Mouse (Mus musculus) heart, postnatal 14 days (tissue): ENCODE results near the gene Per1. TPM values are rescaled to one million over a fixed set of nuclear protein-coding genes. Genes with fewer than 3 reads are reported as not detected.

Experiments used
- DNase-seq, 2 experiments: peaks; one replicate each; pipeline ENCODE4 v3.0.0; 2021 to 2022
- intact Hi-C: fragments of 180-260 bp; cut with DNase I; formaldehyde crosslinking; loops from one replicate; pipeline ENCODE4 v1.15.1; 2025
- total RNA-seq, 2 experiments: library from RNA; stranded (reverse); gene quantifications; 2 replicates each; pipeline ENCODE4 v1.2.3; 2021

Per1 gene
- total RNA-seq, 2 experiments from 2014 or later: 100 to 103 TPM

DNA sequence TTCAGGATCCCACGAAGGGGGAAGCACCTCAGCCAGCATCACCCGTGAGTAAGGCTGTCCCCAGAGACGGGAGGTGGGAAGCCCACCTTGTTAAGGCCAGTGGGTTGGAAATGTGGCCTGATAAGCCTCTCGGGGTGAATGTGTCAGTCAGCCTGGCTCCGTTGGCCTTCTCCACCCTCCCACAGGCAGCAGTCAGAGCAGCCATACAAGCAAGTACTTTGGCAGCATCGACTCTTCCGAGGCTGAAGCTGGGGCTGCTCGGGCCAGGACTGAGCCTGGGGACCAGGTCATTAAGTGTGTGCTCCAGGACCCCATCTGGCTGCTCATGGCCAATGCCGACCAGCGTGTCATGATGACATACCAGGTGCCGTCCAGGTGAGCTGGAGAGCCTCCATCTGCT, 12.7 kb downstream of the Per1 start:
- intact Hi-C loops: loop anchor here (10.0 kb wide), 1 partner anchor 807 kb away; the partner anchor contains the start of gene Gps2

DNA sequence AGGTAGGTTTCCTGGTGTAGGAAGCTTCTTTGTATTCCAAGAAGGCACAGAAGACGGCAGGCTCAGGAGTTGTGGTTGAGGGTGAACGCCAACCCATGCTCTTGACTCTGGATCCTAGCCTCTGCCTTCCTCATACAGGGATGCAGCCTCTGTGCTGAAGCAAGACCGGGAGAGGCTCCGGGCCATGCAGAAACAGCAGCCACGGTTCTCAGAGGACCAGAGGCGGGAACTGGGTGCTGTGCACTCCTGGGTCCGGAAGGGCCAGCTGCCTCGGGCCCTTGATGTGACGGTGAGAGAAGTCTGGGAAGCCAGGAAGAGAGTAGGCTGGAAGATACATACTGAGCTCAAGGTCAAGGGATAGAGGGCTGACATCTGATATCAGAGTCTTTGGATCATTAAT, 13.2 kb downstream of the Per1 start:
- DNase-seq: no peak
- intact Hi-C loops: loop anchor here (10.0 kb wide), 1 partner anchor 807 kb away; the partner anchor contains the start of gene Gps2

More for the DNA sequence above, 12.7 kb downstream of the Per1 start:
- no peak for DNase-seq

DNA sequence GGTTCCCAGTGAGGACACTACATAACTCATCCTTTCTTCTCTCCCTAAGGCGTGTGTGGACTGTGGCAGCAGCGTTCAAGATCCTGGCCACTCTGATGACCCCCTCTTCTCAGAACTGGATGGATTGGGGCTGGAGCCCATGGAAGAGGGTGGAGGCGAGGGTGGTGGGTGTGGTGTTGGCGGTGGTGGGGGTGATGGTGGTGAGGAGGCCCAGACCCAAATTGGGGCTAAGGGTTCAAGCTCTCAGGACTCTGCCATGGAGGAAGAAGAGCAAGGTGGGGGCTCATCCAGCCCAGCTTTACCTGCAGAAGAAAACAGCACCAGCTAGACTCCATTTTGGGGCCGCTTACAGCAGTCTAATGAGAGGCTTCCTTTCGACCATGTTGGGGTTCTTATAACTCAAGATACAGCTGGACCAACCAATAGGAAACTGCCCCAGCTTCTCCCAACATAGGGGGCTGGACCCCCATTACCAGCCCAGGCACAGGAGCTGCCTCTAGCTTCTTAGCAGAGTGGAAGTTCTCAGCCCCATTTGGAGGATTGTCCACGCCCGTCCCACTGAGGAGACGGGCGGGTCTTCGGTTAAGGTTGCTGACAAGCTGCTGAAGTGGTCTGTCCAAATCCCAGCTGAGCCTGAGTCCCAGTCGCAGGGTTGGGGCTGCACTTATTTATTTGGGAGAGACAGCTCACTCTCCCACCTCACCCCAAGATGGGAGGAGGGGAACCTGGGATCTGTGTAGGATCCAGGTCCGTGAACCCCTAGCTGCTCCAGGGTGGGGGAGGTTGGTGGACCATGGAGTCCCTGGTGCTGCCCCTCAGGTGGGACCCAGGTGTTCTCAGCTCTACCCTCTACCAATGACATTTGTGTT, 14.2 kb downstream of the Per1 start:
- DNase-seq: no peak
- intact Hi-C loops: loop anchor here (1.0 to 10.0 kb wide), 2 partner anchors 8 to 806 kb away; partner anchors contain the start of gene Gps2

DNA sequence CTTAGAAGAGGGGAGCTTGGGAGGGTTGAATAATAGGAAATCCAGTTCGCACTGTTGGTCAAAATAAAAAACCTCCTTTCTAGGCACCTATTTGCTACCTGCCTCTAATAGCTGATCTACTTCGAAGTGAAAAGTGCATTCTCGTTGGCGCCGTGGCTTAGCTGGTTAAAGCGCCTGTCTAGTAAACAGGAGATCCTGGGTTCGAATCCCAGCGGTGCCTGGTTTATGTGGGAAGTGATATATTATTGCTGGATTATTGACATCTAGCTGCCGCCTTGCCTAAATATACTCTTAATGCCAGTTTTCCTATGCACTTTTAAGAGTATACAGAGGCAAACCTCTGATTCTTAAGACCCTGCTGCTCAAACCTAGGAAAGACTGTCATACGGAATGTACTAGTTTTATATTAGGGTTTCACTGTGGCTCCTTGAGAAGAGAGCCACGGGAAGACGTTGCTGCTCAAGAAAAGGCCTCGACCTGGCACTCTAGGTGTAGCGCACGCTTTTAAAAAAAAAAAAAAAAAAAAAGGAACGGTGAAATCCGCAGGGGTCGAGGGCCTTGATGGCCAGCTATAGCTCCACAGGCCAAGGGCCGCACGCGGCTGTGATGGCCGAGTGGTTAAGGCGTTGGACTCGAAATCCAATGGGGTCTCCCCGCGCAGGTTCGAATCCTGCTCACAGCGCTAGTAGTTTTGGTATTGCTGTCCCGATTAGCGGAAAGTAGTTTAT, 15.5 kb downstream of the Per1 start:
- intact Hi-C loops: no loop called here

DNA sequence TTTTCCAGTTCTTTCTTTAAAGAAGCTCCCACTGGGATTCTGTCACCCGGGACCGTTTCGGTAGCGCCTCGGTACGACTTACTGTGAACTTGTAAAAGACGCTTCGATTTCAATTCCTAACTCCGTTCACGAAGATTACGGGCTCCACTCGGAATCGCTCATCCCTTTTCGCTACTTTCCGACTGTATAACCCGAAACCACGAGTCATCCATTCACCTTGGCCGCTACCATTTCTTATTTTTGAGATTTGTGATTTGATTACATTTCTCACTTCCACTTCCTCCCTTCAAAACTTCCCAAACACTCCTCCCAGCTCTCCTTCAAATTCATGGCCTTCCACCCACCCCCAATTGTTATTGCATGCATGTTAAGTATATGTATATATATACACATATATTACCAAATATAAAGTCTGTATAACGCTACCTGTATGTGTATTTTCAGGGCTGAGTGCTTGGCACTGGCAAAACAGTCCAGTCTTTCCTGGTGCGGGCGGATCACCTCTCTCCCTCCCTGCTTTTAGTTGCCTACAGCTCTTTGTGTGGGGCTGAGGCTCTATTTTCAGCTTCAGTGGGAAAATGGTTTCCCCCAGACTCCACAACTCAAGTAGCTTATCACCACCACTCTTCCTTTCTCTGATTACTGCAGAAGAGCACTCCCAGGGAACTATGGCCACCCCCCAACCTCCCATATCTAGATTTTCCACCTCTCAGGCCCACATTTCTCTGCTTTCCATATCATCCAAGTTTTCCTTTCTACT, 16.2 kb downstream of the Per1 start:
- intact Hi-C loops: no loop called here
- DNase-seq: no peak

More for the DNA sequence above, 15.5 kb downstream of the Per1 start:
- DNase-seq: peak; percentile 90 to 98

DNA sequence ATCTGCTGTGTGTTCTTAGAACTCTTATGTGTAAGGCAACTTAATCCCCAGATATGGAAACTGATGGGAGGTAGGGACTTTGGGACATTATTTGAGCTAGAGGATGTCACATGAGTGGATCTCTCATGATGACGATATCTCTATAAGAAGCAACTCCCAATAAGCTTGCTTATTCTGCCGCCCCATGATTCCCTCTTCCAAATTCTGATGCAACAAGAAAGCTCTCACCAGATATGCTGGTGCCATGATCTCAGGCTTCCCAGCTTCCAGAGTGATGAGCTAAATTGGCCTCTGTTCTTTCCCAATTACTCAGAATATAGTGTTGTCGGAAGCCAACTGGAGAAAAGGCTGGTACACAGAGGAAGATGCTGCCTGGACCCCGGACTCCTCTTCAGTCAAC, 16.8 kb downstream of the Per1 start:
- intact Hi-C loops: no loop called here
- no peak for DNase-seq

DNA sequence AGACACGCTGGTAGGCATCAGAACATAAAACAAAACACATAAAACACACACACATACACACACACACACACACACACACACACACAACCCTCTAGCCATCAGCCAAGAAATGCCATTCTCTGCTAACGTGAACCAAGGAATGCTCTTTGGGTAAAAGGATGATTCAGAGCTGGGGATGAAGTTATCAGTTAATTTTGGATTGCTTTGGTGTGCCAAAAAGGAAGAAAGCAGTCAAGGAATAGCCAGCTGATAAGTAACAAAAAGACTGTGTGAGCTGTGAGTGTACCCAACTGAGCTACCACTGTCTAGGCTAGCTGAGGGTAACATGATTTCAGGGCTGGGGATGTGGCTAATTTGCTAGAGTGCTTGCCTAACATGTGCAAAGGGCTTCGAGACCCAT, 19.0 kb downstream of the Per1 start:
- DNase-seq: no peak
- intact Hi-C loops: no loop called here

DNA sequence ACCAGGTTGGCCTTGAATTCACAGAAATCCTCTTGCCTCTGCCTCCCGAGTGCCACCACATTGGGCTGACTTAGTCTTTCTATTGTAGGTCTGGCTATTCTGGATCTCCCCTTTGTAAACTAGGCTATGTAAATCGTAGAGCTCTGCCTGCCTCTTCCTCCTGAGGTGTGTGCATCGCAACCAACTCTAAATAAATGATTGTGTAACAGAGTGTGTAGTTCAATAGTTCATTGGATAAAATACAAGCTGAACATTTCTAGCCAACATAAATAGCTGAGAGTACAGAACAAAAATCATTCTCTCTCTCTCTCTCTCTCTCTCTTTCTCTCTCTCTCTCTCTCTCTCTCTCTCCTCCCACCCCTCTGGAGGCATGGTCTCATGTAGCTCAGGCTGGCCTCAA, 19.6 kb downstream of the Per1 start:
- intact Hi-C loops: no loop called here
- DNase-seq: no peak

DNA sequence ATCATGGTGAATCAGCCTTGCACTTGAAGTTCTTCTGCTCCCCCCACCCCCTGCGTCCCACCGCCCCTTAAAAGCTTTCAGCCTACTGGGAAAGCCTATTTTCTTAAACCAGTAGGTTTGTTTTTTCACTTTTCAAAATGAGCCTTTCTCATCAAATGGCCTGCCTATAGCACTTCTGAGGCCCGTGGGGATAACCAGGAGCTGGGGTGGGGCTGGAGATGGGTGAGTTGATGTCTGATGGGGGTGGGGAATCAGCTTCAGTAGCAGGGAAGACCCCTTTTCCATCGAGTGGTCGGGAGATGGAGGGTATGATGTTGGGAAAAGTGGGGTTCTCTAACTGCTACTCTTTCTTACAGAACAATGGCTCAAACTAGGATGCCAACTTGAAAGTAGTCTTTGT, 21.8 kb downstream of the Per1 start:
- no peak for DNase-seq
- intact Hi-C loops: no loop called here

DNA sequence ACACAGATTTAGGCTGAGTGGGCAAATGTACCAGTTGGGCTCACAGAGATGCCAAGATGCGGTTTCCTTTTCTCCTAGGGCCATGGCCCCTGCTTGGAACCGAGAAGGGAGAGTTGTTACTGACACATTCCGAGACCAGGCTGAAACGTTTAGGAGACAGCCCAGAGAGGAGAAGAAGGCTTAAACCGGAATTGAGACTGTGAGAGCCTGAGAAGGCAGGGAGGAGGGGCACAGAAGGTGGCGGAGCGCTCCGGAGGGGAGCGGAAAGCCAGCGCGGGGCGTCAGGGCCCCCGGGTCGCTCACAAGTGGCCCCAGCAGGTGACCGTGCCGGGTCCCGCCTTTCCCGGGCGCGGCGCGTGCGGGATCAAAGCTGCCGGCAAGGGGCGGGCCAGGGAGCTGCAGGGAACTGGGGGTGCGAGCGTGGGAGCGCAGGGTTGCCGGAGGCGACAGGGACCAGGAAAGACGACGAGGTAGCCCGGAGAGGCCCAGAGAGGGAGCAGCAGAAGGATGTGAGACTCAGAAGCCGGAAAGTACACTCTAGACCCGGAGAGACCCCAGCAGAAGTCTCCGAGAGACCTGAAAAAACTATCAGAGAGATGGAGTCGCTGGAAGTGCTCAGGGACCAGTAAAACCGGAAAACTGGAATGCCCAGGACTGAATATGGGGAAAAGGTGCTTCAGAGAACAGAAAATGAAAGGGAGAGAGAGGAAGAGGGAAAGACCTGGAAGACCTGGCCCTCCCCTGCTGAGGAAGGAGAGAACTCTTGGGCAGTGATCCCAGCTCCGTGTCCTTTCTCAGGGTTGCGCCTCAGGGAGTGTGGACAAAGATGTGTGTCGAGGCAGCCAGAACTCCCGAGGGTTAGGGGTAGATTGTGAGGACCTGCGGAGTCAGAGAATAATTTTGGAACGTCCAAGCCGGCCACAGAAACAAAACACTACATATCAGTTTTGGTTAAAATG, 23.0 kb downstream of the Per1 start:
- intact Hi-C loops: loop anchor here (1.0 kb wide), 1 partner anchor 18 kb away; no protein-coding TSS in a partner anchor
- DNase-seq: peak; percentile 63 to 70

DNA sequence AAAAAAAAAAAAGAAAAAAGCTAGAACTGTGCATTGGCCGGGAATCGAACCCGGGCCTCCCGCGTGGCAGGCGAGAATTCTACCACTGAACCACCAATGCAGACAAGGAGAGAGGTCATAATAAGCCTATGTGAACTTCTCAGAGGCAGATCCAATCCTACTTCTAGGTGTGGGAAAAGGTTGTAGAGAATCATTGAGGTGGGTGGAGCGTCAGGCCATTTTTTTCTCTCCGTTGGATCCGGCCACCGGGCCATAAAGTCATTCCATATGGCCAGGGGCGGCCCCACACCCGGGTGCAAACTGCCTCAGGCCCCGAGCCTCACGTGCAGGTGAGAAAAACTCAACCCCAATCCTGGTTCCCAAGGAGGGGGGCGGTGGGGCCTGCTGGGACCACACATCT, 23.7 kb downstream of the Per1 start:
- intact Hi-C loops: loop anchor here (1.0 kb wide), 1 partner anchor 18 kb away; no protein-coding TSS in a partner anchor
- DNase-seq: peak; percentile 87 to 93

DNA sequence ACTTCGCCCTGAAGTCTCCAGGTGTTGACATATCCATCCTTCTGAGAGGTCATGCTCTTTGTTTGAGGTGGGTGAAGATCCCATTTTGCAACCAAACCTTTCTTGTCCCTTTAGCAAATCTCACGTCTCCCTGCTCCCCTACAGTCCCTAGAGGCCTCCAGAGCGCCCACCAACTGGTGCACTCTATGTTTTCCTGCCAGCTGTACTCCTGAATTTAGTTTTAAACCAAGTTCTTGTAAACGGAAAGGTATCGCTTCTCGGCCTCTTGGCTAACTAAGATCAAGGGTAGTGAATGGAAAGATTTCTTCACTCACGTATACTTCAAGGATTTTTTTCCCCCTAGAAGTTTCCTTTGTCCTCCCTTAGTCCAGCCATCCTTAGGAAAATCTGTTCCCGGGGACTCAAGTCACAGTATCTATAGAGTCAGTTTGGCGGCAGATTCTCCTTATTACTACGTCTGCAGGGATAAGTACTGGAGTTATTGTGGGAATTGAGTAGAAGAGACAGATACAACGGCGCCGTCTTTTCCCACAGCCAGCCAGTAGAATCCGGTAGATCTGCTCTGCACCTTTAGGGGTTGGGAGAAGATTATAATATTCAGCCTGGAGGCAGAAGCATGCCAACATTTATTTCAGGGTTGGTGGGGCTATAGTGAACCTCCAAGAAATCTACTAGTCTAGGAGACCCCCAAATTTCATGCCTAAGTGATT, 24.6 kb downstream of the Per1 start:
- no peak for DNase-seq
- intact Hi-C loops: no loop called here

DNA sequence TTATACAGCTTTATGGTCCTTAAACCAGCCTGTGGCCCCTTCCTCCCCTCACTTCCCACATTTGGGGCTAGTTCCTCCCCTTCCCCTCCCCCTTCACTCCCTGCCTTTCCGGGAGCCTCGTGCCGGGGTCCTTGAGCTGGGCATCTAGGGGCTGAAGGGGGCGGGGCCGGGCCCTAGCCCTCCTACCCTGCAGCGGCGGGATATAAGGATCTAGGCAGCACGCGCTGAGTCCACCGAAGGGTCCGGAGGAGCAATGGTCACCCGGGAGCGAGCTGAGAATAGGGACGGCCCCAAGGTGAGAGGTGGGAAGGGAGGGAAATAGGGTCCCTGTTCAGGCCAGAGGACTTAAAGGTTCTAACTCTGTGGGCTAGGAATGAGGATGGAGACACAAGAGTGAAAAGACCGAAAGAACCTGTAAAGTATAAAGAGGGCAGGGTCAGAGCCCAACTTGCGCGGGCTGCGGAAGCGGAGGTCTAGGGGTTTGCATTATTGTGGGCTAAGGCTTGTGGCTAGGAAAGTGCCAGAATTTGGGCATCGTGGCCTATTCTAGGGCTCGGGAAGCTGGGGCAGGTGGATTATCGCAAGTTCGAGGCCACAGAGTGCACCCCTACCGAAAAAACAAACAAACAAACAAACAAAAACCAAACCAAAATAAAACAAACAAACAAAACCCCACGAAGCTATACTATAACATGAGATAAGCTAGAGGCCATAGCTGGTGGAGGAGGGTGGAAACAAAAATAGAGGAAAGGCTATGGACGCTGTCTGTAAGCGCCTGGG, 25.4 kb downstream of the Per1 start, which contains the start of gene Hes7:
TSS of gene Hes7 (plus strand) at position 184 of the 780 bp plus-strand sequence.
- intact Hi-C loops: no loop called here
- no peak for DNase-seq

DNA sequence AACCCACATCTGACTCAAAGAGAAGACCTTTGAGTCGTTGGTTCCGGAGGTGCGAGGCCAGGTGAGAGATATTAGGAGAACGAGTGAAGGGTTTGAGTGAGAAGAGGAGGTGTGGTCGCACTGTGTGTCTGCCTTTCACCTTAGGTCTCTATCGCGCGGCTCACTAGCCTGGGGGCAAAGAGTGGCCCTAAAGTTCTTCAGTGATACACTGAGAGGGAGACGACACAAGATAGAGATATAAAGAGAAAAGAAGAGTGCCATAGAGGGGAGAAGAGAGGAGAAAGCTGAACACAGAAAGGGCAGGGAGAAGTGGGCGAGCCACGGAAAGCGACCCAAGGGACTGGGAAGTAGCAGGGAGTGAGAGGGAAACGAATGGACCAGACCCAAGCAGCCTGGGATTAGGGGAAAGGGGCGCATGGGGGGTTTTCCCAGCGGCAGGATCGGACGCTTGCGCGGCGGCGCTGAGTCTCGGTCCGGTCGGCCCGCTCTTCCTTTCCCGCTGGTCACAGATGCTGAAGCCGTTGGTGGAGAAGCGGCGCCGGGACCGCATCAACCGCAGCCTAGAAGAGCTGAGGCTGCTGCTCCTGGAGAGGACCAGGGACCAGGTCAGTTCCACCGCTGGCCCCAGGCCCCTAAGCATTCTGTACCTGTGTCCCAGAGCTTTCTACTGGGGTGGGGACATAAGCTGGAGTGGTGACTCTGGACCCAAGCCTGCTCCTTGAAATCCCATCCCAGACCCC, 26.2 kb downstream of the Per1 start:
- intact Hi-C loops: no loop called here
- peak in 1 of 2 experiments; percentile 46 for DNase-seq

DNA sequence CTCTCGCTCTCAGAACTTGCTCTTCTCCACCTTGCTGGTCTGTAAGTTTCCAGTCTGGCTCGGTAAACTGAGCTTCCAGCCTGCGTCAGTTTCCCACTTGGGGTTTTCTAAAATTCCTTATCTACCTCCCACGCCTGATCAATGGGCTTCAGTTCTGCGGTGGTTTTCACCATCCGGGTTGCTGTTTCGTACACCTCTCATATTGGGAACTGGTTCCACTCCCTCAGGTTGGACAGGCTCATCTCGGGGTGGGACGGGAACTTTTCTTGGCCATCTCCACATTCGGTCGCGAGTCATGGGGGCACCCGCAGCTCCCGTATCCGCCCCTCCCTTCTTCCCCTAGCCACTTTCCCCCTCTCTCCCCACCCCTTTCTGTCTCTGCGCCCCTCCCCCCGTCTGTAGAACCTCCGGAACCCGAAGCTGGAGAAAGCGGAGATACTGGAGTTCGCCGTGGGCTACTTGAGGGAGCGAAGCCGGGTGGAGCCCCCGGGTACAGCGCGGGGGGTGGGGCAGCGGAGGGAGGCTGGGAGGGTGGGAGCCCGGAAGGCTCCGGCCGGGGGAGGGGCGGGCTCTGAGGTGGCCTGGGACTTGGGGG, 26.8 kb downstream of the Per1 start:
- DNase-seq: no peak
- intact Hi-C loops: loop anchor here (1.0 kb wide), 1 partner anchor 31 kb away; no protein-coding TSS in a partner anchor

DNA sequence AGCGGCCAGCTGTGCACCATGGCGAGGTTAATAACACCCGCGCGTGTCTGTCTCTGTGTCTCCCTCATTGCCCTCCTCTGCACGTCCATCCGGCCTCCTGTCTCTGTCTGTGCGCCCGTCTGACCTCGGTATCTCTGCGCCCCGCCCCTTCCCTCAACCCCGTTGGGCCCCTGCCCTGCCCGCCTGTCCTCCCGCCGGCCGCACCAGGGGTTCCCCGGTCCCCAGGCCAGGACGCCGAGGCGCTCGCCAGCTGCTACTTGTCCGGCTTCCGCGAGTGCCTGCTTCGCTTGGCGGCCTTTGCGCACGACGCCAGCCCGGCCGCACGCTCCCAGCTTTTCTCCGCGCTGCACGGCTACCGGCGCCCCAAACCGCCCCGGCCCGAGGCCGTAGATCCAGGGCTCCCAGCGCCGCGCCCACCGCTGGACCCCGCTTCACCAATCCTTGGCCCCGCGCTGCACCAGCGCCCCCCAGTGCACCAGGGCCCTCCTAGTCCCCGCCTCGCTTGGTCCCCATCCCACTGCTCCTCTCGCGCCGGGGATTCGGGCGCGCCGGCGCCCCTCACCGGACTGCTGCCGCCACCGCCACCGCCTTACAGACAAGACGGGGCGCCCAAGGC, 27.4 kb downstream of the Per1 start, which contains the start of gene 9130213A22Rik:
TSS of gene 9130213A22Rik (minus strand) at position 254 of the 616 bp plus-strand sequence.
- intact Hi-C loops: loop anchor here (1.0 kb wide), 1 partner anchor 31 kb away; no protein-coding TSS in a partner anchor
- DNase-seq: peak; percentile 92 to 93
